Mouse (Mus musculus) MEL (cell line): Measurements from ENCODE around the gene Pla2g7.

Source experiments
- CHD2 ChIP-seq: IDR thresholded peaks from 2 replicates; pipeline ENCODE4 v1.6.1; 2011; ENCODE audit warnings: low read length, improper control_type of control experiment
- EP300 ChIP-seq, 2 experiments: IDR thresholded peaks; 2 replicates each; pipeline ENCODE4 v1.6.1; 2011; ENCODE audit warnings: improper control_type of control experiment in 2 of 2, low read length in 2 of 2, low read depth in 1 of 2, mild to moderate bottlenecking in 1 of 2
- MAX ChIP-seq: IDR thresholded peaks from 2 replicates; pipeline ENCODE4 v1.6.1; 2011; ENCODE audit warnings: low read length, improper control_type of control experiment
- MEF2A ChIP-seq: IDR thresholded peaks from 2 replicates; pipeline ENCODE4 v1.6.1; 2014; ENCODE audit warnings: low read depth, mild to moderate bottlenecking, inconsistent platforms, low read length, improper control_type of control experiment; ENCODE audit not compliant: poor library complexity, insufficient replicate concordance, severe bottlenecking; ENCODE audit errors: extremely low read depth
- USF2 ChIP-seq, 2 experiments: IDR thresholded peaks; 2 replicates each; pipeline ENCODE4 v1.6.1; 2011 to 2012; ENCODE audit warnings: improper control_type of control experiment in 2 of 2, low read length in 2 of 2, borderline replicate concordance in 1 of 2, inconsistent platforms in 1 of 2, low read depth in 1 of 2, mild to moderate bottlenecking in 1 of 2; ENCODE audit not compliant: insufficient read depth in 1 of 2

- TF ChIP-seq USF2 (IDR thresholded peaks at IDR 0.05; ENCODE audit: borderline replicate concordance in 1 of 2, insufficient read depth in 1 of 2, low read depth in 1 of 2, low read length in 2 of 2) (no peak), MEF2A (no peak), MAX (no peak), CHD2 (no peak), EP300 (IDR thresholded peaks at IDR 0.05; ENCODE audit: low read depth in 1 of 2, low read length in 2 of 2) (no peak)
Measured at GRCm38 (mm10) chr17:43567593-43567991, 306 bp upstream of the Pla2g7 start.
